Mouse (Mus musculus): ENCODE measurements around the gene Cdc20. TPM values are rescaled to one million over a fixed set of nuclear protein-coding genes. Genes with fewer than 3 reads are reported as not detected.

Cdc20 gene
- polyA plus RNA-seq, 1 experiment from 2014 or later = 13.3 TPM

GRCm38 (mm10) chr4:118445781-118446414, 8.7 kb upstream of the Cdc20 start:
- no peaks in the 10 kb centered on the region for H3K36me3 ChIP-seq (ENCODE audit: control insufficient read depth, insufficient read depth, low read length)
- 13% methylated on average over 18 of the region's 18 CpGs for WGBS
- H3K4me1 ChIP-seq (ENCODE audit: control insufficient read depth, insufficient read depth, low read length) = 0 out of 2 replicates have a peak, but pooled peaks cover 6% of the 10 kb centered on the region
- H3K27me3 ChIP-seq (ENCODE audit: control insufficient read depth, insufficient read depth, low read length) = no peaks in the 10 kb centered on the region
- ATAC-seq (ENCODE audit: low read depth) = peak; percentile 89
- H3K27ac ChIP-seq (ENCODE audit: low read depth, low read length) = no peak overlapping the region
- H3K4me2 ChIP-seq (ENCODE audit: low read depth, low read length) = peak overlapping the region; percentile 69
- peak overlapping the region; percentile 61 for H3K9ac ChIP-seq (replicated peaks; ENCODE audit: low read depth, low read length)
- peak overlapping the region; percentile 34 for H3K4me3 ChIP-seq (ENCODE audit: low read depth, low read length)
- no peaks in the 10 kb centered on the region for H3K9me3 ChIP-seq (ENCODE audit: control insufficient read depth, low read length)

- no peak for ATAC-seq (ENCODE audit: low read depth)
- Histone ChIP-seq H3K36me3 (ENCODE audit: control insufficient read depth, insufficient read depth, low read length) (no peaks in the 10 kb centered on the region), H3K9ac (replicated peaks; ENCODE audit: low read depth, low read length) (no peak overlapping the region), H3K27ac (ENCODE audit: low read depth, low read length) (no peak overlapping the region), H3K27me3 (ENCODE audit: control insufficient read depth, insufficient read depth, low read length) (no peaks in the 10 kb centered on the region), H3K9me3 (ENCODE audit: control insufficient read depth, low read length) (no peaks in the 10 kb centered on the region), H3K4me3 (ENCODE audit: low read depth, low read length) (no peak overlapping the region), H3K4me2 (ENCODE audit: low read depth, low read length) (no peak overlapping the region), H3K4me1 (ENCODE audit: control insufficient read depth, insufficient read depth, low read length) (0 out of 2 replicates have a peak, but pooled peaks cover 6% of the 10 kb centered on the region)
- WGBS = 85% methylated on average over 10 of the region's 10 CpGs
These were observed 7.9 kb upstream of the Cdc20 start for GRCm38 (mm10) chr4:118445088-118445487.

- Histone ChIP-seq H3K4me2 (ENCODE audit: low read depth, low read length) (peak overlapping the region; percentile 98), H3K27me3 (ENCODE audit: control insufficient read depth, insufficient read depth, low read length) (no peaks in the 10 kb centered on the region), H3K9ac (replicated peaks; ENCODE audit: low read depth, low read length) (peak overlapping the region; percentile 53), H3K4me3 (ENCODE audit: low read depth, low read length) (peak overlapping the region; percentile 41), H3K9me3 (ENCODE audit: control insufficient read depth, low read length) (no peaks in the 10 kb centered on the region), H3K36me3 (ENCODE audit: control insufficient read depth, insufficient read depth, low read length) (peaks cover 7% of the 10 kb centered on the region; the same call in 1 of the 2 replicates), H3K4me1 (ENCODE audit: control insufficient read depth, insufficient read depth, low read length) (peaks cover 6% of the 10 kb centered on the region; the same call in 1 of the 2 replicates), H3K27ac (ENCODE audit: low read depth, low read length) (peak overlapping the region; percentile 80)
- ATAC-seq (ENCODE audit: low read depth) = peak; percentile 22; the same call in 1 of the 2 replicates
- 8% methylated on average over 11 of the region's 12 CpGs for WGBS
These were observed 689 bp upstream of the Cdc20 start for GRCm38 (mm10) chr4:118437829-118438253.

- Histone ChIP-seq H3K9ac (replicated peaks; ENCODE audit: low read depth, low read length) (no peak overlapping the region), H3K36me3 (ENCODE audit: control insufficient read depth, insufficient read depth, low read length) (peaks cover 11% of the 10 kb centered on the region), H3K9me3 (ENCODE audit: control insufficient read depth, low read length) (no peaks in the 10 kb centered on the region), H3K4me1 (ENCODE audit: control insufficient read depth, insufficient read depth, low read length) (peaks cover 7% of the 10 kb centered on the region; the same call in 1 of the 2 replicates), H3K4me3 (ENCODE audit: low read depth, low read length) (no peak overlapping the region), H3K4me2 (ENCODE audit: low read depth, low read length) (no peak overlapping the region), H3K27me3 (ENCODE audit: control insufficient read depth, insufficient read depth, low read length) (no peaks in the 10 kb centered on the region), H3K27ac (ENCODE audit: low read depth, low read length) (no peak overlapping the region)
- no peak for ATAC-seq (ENCODE audit: low read depth)
- WGBS = 76% methylated on average over 8 of the region's 8 CpGs
These were observed 4.8 kb downstream of the Cdc20 start for GRCm38 (mm10) chr4:118432332-118432731.

- H3K9me3 ChIP-seq (ENCODE audit: control insufficient read depth, low read length) = no peaks in the 10 kb centered on the region
- H3K4me2 ChIP-seq (ENCODE audit: low read depth, low read length) = peak overlapping the region; percentile 59; the same call in 1 of the 2 replicates
- no peak overlapping the region for H3K4me3 ChIP-seq (ENCODE audit: low read depth, low read length)
- H3K27ac ChIP-seq (ENCODE audit: low read depth, low read length) = no peak overlapping the region
- WGBS = 70% methylated on average over 7 of the region's 7 CpGs
- peaks cover 12% of the 10 kb centered on the region; the same call in 1 of the 2 replicates for H3K4me1 ChIP-seq (ENCODE audit: control insufficient read depth, insufficient read depth, low read length)
- H3K9ac ChIP-seq (replicated peaks; ENCODE audit: low read depth, low read length) = no peak overlapping the region
- ATAC-seq (ENCODE audit: low read depth) = no peak
- no peaks in the 10 kb centered on the region for H3K27me3 ChIP-seq (ENCODE audit: control insufficient read depth, insufficient read depth, low read length)
- H3K36me3 ChIP-seq (ENCODE audit: control insufficient read depth, insufficient read depth, low read length) = peaks cover 11% of the 10 kb centered on the region
These were observed 7.8 kb downstream of the Cdc20 start for GRCm38 (mm10) chr4:118429215-118429895.

- Histone ChIP-seq H3K27me3 (ENCODE audit: control insufficient read depth, insufficient read depth, low read length) (no peaks in the 10 kb centered on the region), H3K4me2 (ENCODE audit: low read depth, low read length) (peak overlapping the region; percentile 59), H3K9me3 (ENCODE audit: control insufficient read depth, low read length) (no peaks in the 10 kb centered on the region), H3K27ac (ENCODE audit: low read depth, low read length) (peak overlapping the region; percentile 17; the same call in 1 of the 2 replicates), H3K9ac (replicated peaks; ENCODE audit: low read depth, low read length) (peak overlapping the region; percentile 43), H3K4me3 (ENCODE audit: low read depth, low read length) (peak overlapping the region; percentile 38), H3K36me3 (ENCODE audit: control insufficient read depth, insufficient read depth, low read length) (peaks cover 6% of the 10 kb centered on the region), H3K4me1 (ENCODE audit: control insufficient read depth, insufficient read depth, low read length) (peaks cover 12% of the 10 kb centered on the region; the same call in 1 of the 2 replicates)
- 50% methylated on average over 15 of the region's 15 CpGs for WGBS
- peak; percentile 23; the same call in 1 of the 2 replicates for ATAC-seq (ENCODE audit: low read depth)
These were observed 8.5 kb downstream of the Cdc20 start for GRCm38 (mm10) chr4:118428531-118429214.

- Histone ChIP-seq H3K27me3 (ENCODE audit: control insufficient read depth, insufficient read depth, low read length) (no peaks in the 10 kb centered on the region), H3K4me2 (ENCODE audit: low read depth, low read length) (peak within 1 kb of the TSS; percentile 59), H3K4me3 (ENCODE audit: low read depth, low read length) (peak within 1 kb of the TSS; percentile 38), H3K9ac (replicated peaks; ENCODE audit: low read depth, low read length) (peak within 1 kb of the TSS; percentile 43), H3K4me1 (ENCODE audit: control insufficient read depth, insufficient read depth, low read length) (peaks cover 12% of the 10 kb centered on the region; the same call in 1 of the 2 replicates), H3K27ac (ENCODE audit: low read depth, low read length) (peak within 1 kb of the TSS; percentile 65), H3K9me3 (ENCODE audit: control insufficient read depth, low read length) (no peaks in the 10 kb centered on the region), H3K36me3 (ENCODE audit: control insufficient read depth, insufficient read depth, low read length) (peaks cover 4% of the 10 kb centered on the region)
- 0% methylated on average over 25 of the region's 31 CpGs for WGBS
- ATAC-seq (ENCODE audit: low read depth) = peak; percentile 93
These were observed 9.2 kb downstream of the Cdc20 start, which contains the start of gene Elovl1 for GRCm38 (mm10) chr4:118427768-118428451. Gene Elovl1, plus strand, starts transcription at chr4:118428093.

- Histone ChIP-seq H3K4me2 (ENCODE audit: low read depth, low read length) (peak overlapping the region; percentile 59), H3K27me3 (ENCODE audit: control insufficient read depth, insufficient read depth, low read length) (no peaks in the 10 kb centered on the region), H3K36me3 (ENCODE audit: control insufficient read depth, insufficient read depth, low read length) (peaks cover 4% of the 10 kb centered on the region), H3K9ac (replicated peaks; ENCODE audit: low read depth, low read length) (peak overlapping the region; percentile 43), H3K4me1 (ENCODE audit: control insufficient read depth, insufficient read depth, low read length) (peaks cover 12% of the 10 kb centered on the region; the same call in 1 of the 2 replicates), H3K27ac (ENCODE audit: low read depth, low read length) (peak overlapping the region; percentile 65), H3K9me3 (ENCODE audit: control insufficient read depth, low read length) (no peaks in the 10 kb centered on the region), H3K4me3 (ENCODE audit: low read depth, low read length) (peak overlapping the region; percentile 38)
- 1% methylated on average over 5 of the region's 5 CpGs for WGBS
- ATAC-seq (ENCODE audit: low read depth) = peak; percentile 38; the same call in 1 of the 2 replicates
These were observed 9.8 kb downstream of the Cdc20 start for GRCm38 (mm10) chr4:118427415-118427767.
